Mouse (Mus musculus) heart, adult 8-10 months (tissue): Measurements from ENCODE around the gene Sema6c. TPM values are rescaled to one million over a fixed set of nuclear protein-coding genes. Genes with fewer than 3 reads are reported as not detected.
A peak's percentile ranks its signal among the peaks of the same experiment; 100 is the strongest.

ENCODE experiments used
- DNase-seq: peaks from one replicate; pipeline ENCODE4 v3.0.0; 2022; ENCODE audit warnings: low spot score
- total RNA-seq, 4 experiments: library from RNA; stranded (reverse); gene quantifications; 2 replicates each; pipeline ENCODE4 v1.2.4; 2022

Sema6c gene
- total RNA-seq, 4 experiments from 2014 or later, result 2.6 to 8.1 (median 5.5) TPM

- DNase-seq, result peak; percentile 90
These were observed 17.6 kb upstream of the Sema6c start for GRCm38 (mm10) chr3:95142617-95143011.

- no peak for DNase-seq
These were observed 12.3 kb upstream of the Sema6c start for GRCm38 (mm10) chr3:95147924-95148323.

GRCm38 (mm10) chr3:95153874-95154273 lies 6.4 kb upstream of the Sema6c start:
- DNase-seq, result no peak

GRCm38 (mm10) chr3:95159511-95159986 lies 708 bp upstream of the Sema6c start:
- no peak for DNase-seq

- no peak for DNase-seq
These were observed 839 bp downstream of the Sema6c start for GRCm38 (mm10) chr3:95161041-95161551.

GRCm38 (mm10) chr3:95161618-95162344 lies 1.5 kb downstream of the Sema6c start:
- no peak for DNase-seq

- no peak for DNase-seq
These were observed 2.0 kb downstream of the Sema6c start for GRCm38 (mm10) chr3:95162345-95162628.

GRCm38 (mm10) chr3:95163419-95164255 lies 3.4 kb downstream of the Sema6c start:
- no peak for DNase-seq

GRCm38 (mm10) chr3:95164256-95164550 lies 3.9 kb downstream of the Sema6c start:
- no peak for DNase-seq

- DNase-seq, result no peak
These were observed 4.6 kb downstream of the Sema6c start for GRCm38 (mm10) chr3:95164840-95165239.

- no peak for DNase-seq
These were observed 9.7 kb downstream of the Sema6c start for GRCm38 (mm10) chr3:95169996-95170395.

GRCm38 (mm10) chr3:95171105-95171504 lies 10.8 kb downstream of the Sema6c start:
- DNase-seq, result no peak

- no peak for DNase-seq
These were observed 12.4 kb downstream of the Sema6c start for GRCm38 (mm10) chr3:95172526-95173255.

GRCm38 (mm10) chr3:95173256-95173949 lies 13.1 kb downstream of the Sema6c start:
- DNase-seq, result no peak

GRCm38 (mm10) chr3:95174011-95174592 lies 13.8 kb downstream of the Sema6c start:
- DNase-seq, result peak; percentile 86

- no peak for DNase-seq
These were observed 16.2 kb downstream of the Sema6c start for GRCm38 (mm10) chr3:95176500-95176899.

- DNase-seq, result no peak
These were observed 17.3 kb downstream of the Sema6c start for GRCm38 (mm10) chr3:95177583-95177982.

- DNase-seq, result no peak
These were observed 18.7 kb downstream of the Sema6c start for GRCm38 (mm10) chr3:95178948-95179347.

- no peak for DNase-seq
These were observed 19.6 kb downstream of the Sema6c start for GRCm38 (mm10) chr3:95179890-95180289.

- DNase-seq, result no peak
These were observed 21.6 kb downstream of the Sema6c start for GRCm38 (mm10) chr3:95181841-95182240.
